Mouse (Mus musculus) cortical plate, adult 2 months (tissue): ENCODE data around the gene Ifitm10.

Source experiments
- CTCF ChIP-seq: fragments of 200-500 bp; IDR thresholded peaks from 2 replicates; pipeline ENCODE4 v1.5.1; 2011; ENCODE audit warnings: mild to moderate bottlenecking, control low read depth, low read length; ENCODE audit not compliant: insufficient read depth; ENCODE audit errors: extremely low read depth
- POLR2A ChIP-seq: fragments of 200-500 bp; IDR thresholded peaks from 2 replicates; pipeline ENCODE4 v1.6.1; 2011; ENCODE audit warnings: mild to moderate bottlenecking, low read length, control low read depth; ENCODE audit not compliant: insufficient read depth; ENCODE audit errors: extremely low read depth

DNA sequence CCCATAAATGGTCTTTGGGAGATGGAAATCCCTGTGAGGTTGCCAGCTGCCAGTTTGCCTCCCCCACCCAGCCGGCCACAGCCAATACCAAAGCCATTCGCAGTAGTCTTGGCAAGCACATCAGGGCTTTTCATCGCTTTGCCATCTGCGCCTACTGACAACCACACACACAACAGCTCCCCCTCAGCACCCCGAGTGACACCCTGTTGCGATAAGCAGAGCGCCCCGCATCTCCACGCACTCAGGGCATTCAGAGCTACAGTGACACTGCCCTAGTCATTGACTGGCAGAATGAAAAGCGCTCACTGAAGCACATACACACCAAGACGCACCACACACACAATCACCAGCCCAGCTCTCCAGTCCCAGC lies 2.2 kb downstream of the Ifitm10 start:
- TF ChIP-seq CTCF: no peak
- TF ChIP-seq POLR2A: no peak
